Mouse (Mus musculus) neutrophil, adult 65 days (primary cell): Measurements from ENCODE around the gene Mccc2. TPM values are rescaled to one million over a fixed set of nuclear protein-coding genes. Genes with fewer than 3 reads are reported as not detected.

ENCODE experiments used
- total RNA-seq: library from RNA; stranded (reverse); gene quantifications from 2 replicates; pipeline ENCODE4 v1.2.4, GENCODE M21; 2023

Gene Mccc2
- 1.8 and 5.4 TPM in 2 replicates for total RNA-seq

GRCm38 (mm10) chr13:100014906-100015895 lies at the start of gene Mccc2:
Gene Mccc2 (minus strand): TSS chr13:100015639.

GRCm38 (mm10) chr13:99900965-99901364 lies 114.5 kb downstream of the Mccc2 start, which contains the start of gene Cartpt:
Gene Cartpt (minus strand): TSS chr13:99901091.

Other genes starting within 250 kb of the Mccc2 start
- not detected in 2 replicates for gene Cartpt, start 114.5 kb downstream of the Mccc2 start, total RNA-seq
- gene Bdp1, start 88.4 kb upstream of the Mccc2 start, total RNA-seq: 37.6 and 54.6 TPM in 2 replicates
- gene Serf1, start 92.4 kb upstream of the Mccc2 start, total RNA-seq: 1.7 and 2.4 TPM in 2 replicates
- gene Smn1, start 109.2 kb upstream of the Mccc2 start, total RNA-seq: 48.4 and 55.4 TPM in 2 replicates
- 44.9 and 49.2 TPM in 2 replicates for gene Naip2, start 186.5 kb upstream of the Mccc2 start, total RNA-seq
- 22.3 and 30.8 TPM in 2 replicates for gene Naip5, start 230.7 kb upstream of the Mccc2 start, total RNA-seq